Mouse (Mus musculus): Measurements from ENCODE around the gene Ppp1r14c.

Gene Ppp1r14c

DNA sequence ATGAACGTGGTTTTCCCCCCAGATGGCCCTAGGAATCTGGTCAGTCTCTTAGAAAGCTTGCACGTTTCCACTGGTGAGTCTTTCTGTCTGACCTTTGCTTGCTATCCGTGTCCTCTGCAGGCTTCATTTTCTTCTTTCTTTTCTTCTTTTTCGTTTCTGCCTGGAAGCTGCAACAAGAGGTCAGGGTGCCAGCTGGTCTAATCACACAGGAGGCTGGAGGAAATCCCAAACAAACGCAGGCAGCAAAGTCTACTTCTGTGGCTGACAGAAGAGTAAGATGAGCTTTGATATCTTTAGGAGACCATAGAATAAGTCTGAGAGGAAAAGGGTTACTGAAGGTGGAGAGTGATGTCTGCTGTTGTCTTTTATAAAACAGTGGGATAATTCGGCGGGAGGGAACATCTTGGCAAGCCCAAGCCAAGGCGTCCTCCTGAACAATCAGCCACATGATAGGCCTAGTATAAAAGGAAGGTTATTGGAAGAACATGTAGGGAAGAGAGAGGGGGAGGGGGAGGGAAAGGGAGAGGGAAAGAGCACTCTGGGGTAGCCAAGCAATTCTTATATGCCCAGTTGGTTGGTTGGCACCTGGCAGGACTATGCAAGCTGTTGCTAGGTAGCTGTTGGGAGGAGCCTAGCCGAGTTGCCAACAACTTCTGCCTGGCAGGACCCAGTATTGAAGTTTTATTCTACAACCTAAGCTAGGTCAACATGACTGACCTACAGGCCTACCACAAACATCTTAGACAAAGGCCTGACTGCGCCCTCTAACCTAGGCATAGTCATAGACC lies 30.3 kb downstream of the Ppp1r14c start:
- in situ Hi-C loops (cut with MboI; ENCODE audit: low pct_unique_long_range_greater_than_20kb in 1 of 2, low sequenced_read_pairs in 2 of 2, unreplicated experiment in 1 of 2) = no loop called here

DNA sequence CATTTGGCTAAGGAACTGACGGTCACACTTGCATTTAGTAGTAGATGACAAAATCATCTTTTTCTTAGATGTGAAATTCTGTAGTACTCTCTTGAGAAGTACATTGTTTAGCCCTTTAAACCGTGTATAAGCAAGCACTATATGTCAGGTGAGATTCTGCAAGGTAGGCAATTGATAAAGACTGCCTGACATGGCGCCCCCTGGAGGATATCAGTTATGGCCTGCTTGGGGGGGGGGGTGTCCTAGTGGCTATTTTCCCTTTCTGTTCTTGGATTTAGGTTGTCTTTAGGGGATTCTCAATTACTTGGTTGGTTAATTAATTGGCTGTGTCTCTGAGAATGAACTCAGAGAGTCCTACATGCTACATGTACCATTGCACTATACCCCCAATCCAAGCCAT lies 31.5 kb downstream of the Ppp1r14c start:
- in situ Hi-C loops (cut with MboI; ENCODE audit: low pct_unique_long_range_greater_than_20kb in 1 of 2, low sequenced_read_pairs in 2 of 2, unreplicated experiment in 1 of 2) = no loop called here

DNA sequence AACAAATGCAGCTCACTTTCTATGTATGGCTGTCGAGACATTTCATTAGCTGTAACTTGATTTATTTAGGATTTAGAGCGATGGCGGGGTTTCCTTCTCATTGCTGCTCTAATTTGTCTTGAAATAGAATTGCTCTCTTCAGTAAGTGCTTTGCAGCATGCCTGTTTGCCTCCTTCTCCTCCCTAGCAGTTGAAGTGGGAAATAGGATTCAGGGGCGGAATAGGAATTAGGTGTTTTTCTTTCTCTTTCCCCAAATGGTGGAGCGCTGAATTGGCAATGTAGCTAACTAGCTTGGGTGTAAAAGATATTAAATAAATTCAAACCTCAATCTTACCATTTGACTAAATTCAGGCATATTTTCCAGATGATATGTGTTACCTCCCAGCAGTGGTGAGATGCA lies 32.2 kb downstream of the Ppp1r14c start:
- in situ Hi-C loops (cut with MboI; ENCODE audit: low pct_unique_long_range_greater_than_20kb in 1 of 2, low sequenced_read_pairs in 2 of 2, unreplicated experiment in 1 of 2) = no loop called here

DNA sequence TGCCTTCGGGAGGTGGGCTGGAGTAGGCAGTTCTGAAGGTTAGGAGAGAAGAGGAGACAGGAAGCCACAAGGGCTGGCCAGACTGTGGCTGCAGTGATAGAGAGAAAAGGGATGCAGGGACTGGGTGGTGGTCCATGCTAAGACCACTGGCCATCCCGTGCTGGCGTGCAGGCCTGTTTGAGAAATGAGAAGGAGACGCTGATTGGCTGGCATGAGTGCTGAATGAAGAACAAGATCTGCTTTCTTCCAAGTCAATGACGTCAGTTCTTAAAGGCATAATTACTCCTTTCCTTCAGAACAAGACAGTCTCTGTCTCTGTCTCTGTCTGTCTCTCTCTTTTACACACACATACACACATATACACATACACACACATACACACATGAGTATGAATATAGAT lies 36.4 kb downstream of the Ppp1r14c start:
- in situ Hi-C loops (cut with MboI; ENCODE audit: low pct_unique_long_range_greater_than_20kb in 1 of 2, low sequenced_read_pairs in 2 of 2, unreplicated experiment in 1 of 2) = no loop called here

DNA sequence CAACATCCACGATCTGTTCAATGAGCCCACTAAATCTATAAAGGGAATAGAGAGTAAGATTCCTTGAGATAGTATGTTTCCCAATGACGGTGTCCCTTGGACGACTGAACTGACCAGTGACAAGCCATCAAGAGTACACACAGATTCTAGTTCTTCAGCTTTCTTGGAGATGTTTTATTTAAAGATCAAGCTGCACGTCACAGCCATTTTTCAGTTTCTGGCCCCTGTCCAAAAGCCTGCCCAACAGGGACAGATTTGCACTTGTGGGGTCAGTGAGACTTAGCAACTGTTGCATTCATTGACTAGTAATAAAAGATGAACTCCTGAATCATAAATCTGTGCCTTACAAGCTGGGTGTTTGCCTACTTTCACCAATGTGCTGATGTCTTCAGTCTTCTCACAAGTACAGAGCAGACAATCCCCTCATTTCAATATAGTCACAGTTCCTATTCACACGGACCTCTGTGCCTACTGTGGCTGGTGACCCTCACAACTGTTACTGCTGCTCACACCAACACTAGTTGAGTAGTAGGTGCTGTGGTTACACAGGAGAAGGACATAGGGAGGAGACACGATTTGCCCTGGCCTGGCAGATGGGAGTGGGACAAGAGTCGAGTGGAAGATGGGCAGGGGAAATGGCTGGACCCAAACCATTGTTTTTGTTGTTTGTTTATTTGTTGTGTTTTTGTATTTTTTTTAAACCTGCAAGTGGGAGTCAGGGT lies 37.7 kb downstream of the Ppp1r14c start:
- in situ Hi-C loops (cut with MboI; ENCODE audit: low pct_unique_long_range_greater_than_20kb in 1 of 2, low sequenced_read_pairs in 2 of 2, unreplicated experiment in 1 of 2) = no loop called here

DNA sequence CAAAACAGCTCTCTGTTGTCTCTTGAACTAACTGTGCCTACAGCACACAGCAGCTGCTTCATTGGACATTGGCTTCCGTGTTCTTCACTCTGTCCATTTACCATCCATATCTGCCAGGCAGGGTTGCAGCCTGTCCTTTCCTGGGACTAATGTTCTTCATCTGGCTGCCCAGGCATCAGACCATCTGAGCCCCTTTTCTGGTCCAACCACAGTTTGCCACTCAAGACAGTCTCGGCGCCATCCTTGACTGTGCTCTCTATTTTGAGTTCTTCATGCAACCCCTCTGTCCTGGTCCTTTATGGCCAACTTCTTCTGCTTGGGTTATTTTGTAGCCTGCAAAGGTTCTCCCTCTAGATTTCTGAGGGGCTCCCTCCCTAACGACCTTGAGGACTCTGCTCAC lies 38.5 kb downstream of the Ppp1r14c start:
- in situ Hi-C loops (cut with MboI; ENCODE audit: low pct_unique_long_range_greater_than_20kb in 1 of 2, low sequenced_read_pairs in 2 of 2, unreplicated experiment in 1 of 2) = no loop called here

DNA sequence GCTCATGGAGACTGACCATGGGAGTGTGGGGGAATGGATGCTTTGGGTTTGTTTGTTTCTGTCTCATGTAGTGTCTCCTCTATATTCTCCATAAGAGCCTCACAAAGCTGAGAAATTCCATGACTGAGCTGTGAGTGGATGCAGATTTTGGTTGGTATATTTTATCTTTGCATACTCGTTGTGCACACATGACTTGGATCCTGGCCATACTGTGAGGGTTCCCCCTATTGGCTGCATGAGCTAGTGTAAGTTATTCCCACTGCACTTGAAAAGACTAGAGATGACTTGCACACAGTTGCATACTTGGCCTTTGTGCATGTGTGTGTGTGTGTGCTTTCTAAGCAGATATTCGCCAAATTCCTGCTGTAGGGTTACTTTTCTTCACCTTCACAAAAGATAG lies 40.4 kb downstream of the Ppp1r14c start:
- in situ Hi-C loops (cut with MboI; ENCODE audit: low pct_unique_long_range_greater_than_20kb in 1 of 2, low sequenced_read_pairs in 2 of 2, unreplicated experiment in 1 of 2) = no loop called here

DNA sequence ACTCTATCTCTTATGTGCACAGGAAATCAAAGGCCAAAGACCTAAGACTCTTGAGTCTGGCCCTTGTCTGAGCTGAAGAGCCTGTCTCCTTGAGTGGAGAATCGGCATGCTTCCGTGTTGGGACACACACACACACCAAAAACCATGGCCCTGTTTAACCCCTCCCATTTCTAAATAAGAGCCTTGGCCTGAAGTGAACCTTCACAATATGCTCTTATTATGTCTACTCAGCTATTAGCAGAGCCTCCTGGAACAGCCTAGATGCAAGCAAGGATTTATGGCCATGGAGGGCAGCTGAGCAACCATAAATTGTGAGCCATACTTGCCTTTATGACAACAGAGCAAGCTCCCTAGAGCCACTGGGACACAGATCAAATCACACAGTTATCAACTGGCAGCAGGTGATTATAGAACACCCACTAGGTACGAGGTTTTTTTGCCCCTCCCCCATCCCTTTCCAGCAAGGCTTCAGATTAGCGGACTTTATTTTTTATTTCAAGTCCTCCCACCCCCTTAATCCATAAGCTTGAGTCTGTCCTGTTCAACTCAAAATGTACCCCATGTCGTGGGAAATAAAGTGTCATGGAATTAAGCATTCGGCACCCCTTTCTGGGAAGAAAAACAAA lies 42.3 kb downstream of the Ppp1r14c start:
- in situ Hi-C loops (cut with MboI; ENCODE audit: low pct_unique_long_range_greater_than_20kb in 1 of 2, low sequenced_read_pairs in 2 of 2, unreplicated experiment in 1 of 2) = no loop called here

DNA sequence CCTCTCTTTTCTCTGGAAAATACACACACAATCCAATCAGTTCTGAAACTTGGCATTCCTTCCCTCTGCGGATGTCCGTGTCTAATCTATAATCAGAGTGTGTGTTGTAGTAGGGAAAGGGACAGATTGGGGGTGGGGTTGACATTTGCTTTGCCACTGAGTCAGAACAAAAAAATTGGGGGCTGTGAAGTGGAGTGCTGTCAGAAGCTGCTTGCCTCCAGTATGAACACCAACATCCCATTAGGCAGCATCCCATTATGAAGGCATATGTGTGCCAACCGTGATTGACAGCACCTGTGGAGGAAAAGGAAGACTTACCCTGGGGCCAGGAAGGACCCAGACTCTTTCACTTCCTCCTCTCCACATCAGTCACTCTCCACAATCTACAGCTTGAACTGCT lies 42.8 kb downstream of the Ppp1r14c start:
- in situ Hi-C loops (cut with MboI; ENCODE audit: low pct_unique_long_range_greater_than_20kb in 1 of 2, low sequenced_read_pairs in 2 of 2, unreplicated experiment in 1 of 2) = no loop called here

DNA sequence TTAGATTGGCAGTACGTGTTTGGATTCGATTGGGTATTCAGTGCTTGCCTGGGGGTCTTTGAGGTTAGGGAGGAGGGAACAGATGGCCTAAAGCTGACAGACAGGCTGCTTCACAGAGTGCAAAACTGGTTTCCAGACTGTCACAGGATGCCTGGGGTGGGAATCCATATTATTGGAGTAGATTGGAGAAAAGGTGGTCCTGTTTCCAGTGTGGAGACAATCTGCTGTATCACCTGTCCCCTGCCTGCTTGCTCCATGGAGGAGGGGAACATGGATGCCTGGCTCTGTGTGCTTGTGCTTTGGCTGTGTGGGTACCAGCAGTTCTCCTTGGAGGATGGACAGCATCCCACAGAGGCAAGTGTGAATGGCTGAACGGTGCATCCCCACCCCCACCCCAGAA lies 45.4 kb downstream of the Ppp1r14c start:
- in situ Hi-C loops (cut with MboI; ENCODE audit: low pct_unique_long_range_greater_than_20kb in 1 of 2, low sequenced_read_pairs in 2 of 2, unreplicated experiment in 1 of 2) = no loop called here

DNA sequence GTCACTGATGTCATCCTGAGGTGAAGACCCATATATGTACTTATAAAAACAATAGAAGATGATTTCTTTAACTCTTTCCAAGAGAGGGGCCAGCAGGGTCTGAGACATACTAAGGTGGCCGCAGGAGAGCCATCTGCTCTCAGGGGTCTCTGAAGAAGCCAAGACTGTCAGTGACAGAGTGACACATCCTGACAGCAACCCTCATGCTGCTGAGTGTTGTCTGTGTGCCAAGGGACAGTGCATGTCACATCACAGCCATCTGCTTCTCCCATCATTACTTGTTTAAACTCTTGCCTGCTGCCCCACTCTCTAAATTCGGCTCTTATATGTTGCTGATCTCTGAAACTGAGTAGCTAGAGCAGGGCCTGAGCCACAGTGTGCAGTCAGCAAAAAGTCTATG lies 45.8 kb downstream of the Ppp1r14c start:
- in situ Hi-C loops (cut with MboI; ENCODE audit: low pct_unique_long_range_greater_than_20kb in 1 of 2, low sequenced_read_pairs in 2 of 2, unreplicated experiment in 1 of 2) = no loop called here

DNA sequence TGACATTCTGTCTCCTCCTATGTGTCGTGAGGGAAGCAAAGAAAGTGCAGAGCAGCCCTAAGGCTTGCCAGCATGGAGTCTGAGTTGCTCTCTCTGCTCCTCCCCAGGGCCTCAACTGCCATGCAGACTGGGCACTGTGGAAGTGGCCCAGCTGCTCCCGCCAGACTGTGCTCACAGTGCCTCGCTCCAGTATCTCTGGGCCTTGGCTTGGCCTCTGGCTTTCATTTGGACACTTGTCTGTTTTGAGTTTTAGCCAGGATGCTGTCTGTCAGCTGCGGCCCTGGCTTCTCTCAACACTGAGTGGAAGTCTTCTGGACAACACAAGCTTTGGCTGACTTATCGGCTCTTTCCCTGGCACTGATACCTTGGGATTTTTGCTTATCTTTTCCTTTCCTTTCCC lies 49.0 kb downstream of the Ppp1r14c start:
- in situ Hi-C loops (cut with MboI; ENCODE audit: low pct_unique_long_range_greater_than_20kb in 1 of 2, low sequenced_read_pairs in 2 of 2, unreplicated experiment in 1 of 2) = no loop called here

DNA sequence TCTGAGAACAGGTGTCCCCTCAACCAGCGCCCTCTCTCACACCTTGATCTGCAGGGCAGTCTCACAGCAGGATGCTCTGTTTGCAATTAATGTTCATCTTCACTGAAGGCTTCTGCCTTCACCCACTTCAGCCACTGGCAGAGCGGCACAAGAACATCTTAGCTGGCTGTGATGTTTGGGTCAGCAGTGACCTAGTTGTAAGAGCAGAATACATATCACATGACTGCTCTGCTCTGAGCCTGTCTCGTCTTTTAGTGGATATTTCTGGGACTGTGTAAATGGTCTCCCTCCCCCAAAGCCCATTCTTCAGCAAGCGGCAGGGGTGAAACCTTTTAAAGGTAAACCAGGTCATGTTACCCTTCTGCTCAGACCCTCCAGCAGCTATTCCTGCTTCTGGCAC lies 50.7 kb downstream of the Ppp1r14c start:
- in situ Hi-C loops (cut with MboI; ENCODE audit: low pct_unique_long_range_greater_than_20kb in 1 of 2, low sequenced_read_pairs in 2 of 2, unreplicated experiment in 1 of 2) = no loop called here

DNA sequence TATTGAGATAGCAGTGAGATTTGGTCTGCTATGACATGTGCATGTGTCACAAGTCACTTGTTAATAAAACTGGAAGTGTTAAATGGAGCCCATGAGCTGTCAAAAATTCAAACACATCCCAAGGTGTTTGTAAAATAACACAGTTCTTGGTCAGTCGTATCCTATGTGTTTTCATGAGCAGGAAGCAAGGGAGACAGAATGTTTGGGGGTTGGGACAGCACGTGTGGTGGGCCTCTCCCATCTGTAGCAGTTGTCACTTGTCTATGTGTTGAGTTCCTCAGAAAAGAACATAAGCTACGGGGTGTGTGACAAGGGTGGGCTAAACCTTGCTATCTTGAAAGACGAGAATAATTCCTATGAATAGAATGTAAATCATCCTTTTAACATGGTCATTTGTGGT lies 51.6 kb downstream of the Ppp1r14c start:
- in situ Hi-C loops (cut with MboI; ENCODE audit: low pct_unique_long_range_greater_than_20kb in 1 of 2, low sequenced_read_pairs in 2 of 2, unreplicated experiment in 1 of 2) = no loop called here

DNA sequence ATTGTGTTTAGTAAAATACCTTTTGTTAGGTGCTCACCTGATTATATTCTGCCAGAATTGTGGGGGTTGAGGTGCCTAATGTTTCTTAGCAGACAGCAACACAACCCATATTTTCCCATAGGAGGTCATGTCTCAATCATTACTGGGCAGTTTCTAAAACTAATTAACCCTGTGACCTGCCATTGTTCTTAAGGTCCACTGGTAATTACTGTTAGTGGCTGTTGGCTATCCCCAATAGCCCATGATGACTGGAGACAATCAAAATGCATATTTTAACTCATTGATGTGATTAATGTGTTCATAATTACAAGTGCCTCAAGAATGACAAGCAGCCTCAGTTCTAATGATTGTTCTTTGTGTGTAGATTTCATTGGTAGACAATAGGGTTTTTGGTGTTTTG lies 58.2 kb downstream of the Ppp1r14c start:
- in situ Hi-C loops (cut with MboI; ENCODE audit: low pct_unique_long_range_greater_than_20kb in 1 of 2, low sequenced_read_pairs in 2 of 2, unreplicated experiment in 1 of 2) = no loop called here

DNA sequence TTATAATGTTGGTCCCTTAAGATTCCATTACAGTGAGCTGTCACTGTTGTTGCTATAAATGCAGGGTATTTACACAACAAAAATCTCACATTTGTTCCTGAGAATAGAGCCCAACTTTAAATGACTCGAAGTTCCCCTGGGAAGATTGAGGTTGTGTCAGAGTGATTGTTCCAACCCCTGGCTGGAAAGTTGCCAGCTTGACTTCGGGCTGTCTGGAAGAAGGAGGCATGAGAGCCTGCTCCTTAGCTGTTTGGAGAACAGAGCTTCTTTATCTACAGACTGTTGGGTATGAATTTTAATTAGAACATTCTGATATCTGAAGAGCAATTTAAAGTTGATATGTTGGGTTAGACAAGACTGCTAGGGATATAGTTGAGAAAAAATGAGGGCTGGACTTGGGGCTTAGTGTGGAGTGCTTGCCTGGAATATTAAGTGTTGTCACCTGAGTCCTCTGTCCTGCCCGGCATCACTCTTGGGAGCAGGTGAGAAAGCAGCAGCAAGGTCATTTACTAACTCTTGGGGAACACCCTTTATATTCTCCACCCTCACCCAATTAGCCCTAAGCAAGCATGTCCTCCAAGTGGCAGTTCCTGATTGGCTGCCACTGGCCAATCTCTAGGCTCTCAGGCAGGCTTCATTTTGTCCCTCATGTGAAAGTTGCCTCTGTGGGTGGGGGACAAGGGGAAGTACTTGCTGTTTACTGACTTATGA lies 62.0 kb downstream of the Ppp1r14c start:
- in situ Hi-C loops (cut with MboI; ENCODE audit: low pct_unique_long_range_greater_than_20kb in 1 of 2, low sequenced_read_pairs in 2 of 2, unreplicated experiment in 1 of 2) = no loop called here

DNA sequence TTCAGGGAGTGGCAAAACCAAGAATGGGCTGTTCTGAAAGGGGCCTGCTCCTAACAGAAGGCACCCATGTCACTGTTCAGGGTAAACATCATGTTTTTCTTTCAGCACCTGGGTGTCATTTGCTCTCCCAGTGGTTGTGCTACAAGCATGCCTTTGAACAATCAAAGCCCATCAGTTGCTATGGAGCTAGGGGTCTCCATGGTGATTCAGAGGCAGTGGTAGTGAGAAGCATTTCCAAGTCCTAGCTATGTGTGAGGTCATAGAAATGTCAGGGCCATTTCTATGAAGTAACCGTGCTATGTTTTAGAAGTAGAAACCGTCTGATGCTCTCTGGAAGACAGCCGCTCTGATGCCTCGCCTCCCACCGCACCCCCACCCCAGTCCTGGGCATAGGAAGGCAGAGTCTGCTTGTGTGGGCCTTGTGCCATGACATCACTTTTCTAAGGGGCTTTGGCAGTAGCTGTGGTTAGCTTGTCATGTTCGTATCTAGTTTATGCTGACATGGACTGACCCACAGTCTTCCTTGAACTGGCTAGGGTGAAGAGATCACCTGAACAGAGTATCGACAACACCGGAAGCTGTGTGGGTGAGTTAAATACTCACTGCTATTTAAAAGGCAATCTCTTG lies 69.1 kb downstream of the Ppp1r14c start:
- in situ Hi-C loops (cut with MboI; ENCODE audit: low pct_unique_long_range_greater_than_20kb in 1 of 2, low sequenced_read_pairs in 2 of 2, unreplicated experiment in 1 of 2) = no loop called here

DNA sequence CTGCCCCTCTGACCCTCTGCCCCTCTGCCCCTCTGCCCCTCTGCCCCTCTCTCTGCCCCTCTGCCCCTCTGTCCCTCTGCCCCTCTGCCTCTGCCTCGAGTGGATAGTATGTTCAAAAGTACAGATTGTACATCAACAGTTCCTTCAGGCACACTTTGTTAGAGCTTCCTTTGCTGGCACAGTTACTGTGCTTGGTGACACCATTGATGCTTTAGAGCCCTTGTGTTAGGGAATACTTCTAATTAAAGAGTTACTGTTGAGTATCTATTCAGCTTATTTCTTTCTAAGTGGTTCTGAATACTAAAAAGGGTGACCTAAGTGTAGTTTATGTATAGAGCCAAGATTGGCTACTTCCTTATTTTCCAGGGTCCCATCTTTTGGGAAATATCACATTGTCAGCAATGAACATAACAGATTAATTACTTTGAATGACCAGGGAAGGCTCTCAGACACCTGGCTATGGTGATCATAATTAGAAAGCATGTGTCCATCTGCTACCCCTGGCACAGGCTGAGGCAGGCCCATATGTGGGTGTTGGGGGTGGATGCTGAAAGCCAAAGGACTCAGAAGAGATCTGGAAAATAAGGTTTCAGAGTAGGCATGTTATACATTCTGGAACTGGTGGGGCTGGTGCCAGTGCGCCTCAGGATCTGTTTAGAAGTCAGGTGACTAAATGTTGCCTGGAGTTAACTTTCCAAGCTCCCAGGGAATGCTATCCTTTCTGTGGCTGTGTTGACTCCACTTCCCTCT lies 75.0 kb downstream of the Ppp1r14c start:
- in situ Hi-C loops (cut with MboI; ENCODE audit: low pct_unique_long_range_greater_than_20kb in 1 of 2, low sequenced_read_pairs in 2 of 2, unreplicated experiment in 1 of 2) = no loop called here

Data from mouse embryonic stem cell (cell line).